Mouse (Mus musculus) C2C12 (cell line): Measurements from ENCODE around the gene Chrng.

Experiments
- CEBPB ChIP-seq: IDR thresholded peaks from one replicate; pipeline ENCODE4 v1.6.1; 2011; ENCODE audit warnings: low read depth, mild to moderate bottlenecking, control low read depth, moderate library complexity
- CTCF ChIP-seq: IDR thresholded peaks from one replicate; pipeline ENCODE4 v1.5.1; 2011; ENCODE audit not compliant: control insufficient read depth, insufficient read depth, insufficient read length
- MYOD1 ChIP-seq: IDR thresholded peaks from one replicate; pipeline ENCODE4 v1.6.1; 2011; ENCODE audit warnings: low read depth; ENCODE audit not compliant: control insufficient read depth, insufficient read length
- MYOG ChIP-seq: IDR thresholded peaks from one replicate; pipeline ENCODE4 v1.6.1; 2011; ENCODE audit not compliant: control insufficient read depth, insufficient read length; ENCODE audit errors: extremely low read depth
- USF1 ChIP-seq: IDR thresholded peaks from one replicate; pipeline ENCODE4 v1.6.1; 2011; ENCODE audit warnings: low read depth, mild to moderate bottlenecking, control low read depth, moderate library complexity

- no peak for TF ChIP-seq CTCF
- TF ChIP-seq MYOD1: no peak
- TF ChIP-seq MYOG: no peak
- TF ChIP-seq CEBPB: no peak
- TF ChIP-seq USF1: no peak
Measured at GRCm38 (mm10) chr1:87259316-87259715, 54.9 kb downstream of the Chrng start.
